Mouse (Mus musculus) liver, embryonic 16.5 days (tissue): Measurements from ENCODE around the gene Ptprb. TPM values are rescaled to one million over a fixed set of nuclear protein-coding genes. Genes with fewer than 3 reads are reported as not detected.

Experiments used
- polyA plus RNA-seq: library from polyadenylated mRNA; unstranded; fragments of >200 nt; fragmentation: Nextera tagmentation; extraction: Ambion mirVana; gene quantifications from 2 replicates; pipeline ENCODE4 v1.2.1, GENCODE M21; 2015

The Ptprb gene
- polyA plus RNA-seq, 1 experiment from 2014 or later: 1.8 TPM

Other genes with a start within 250 kb of the Ptprb start
- gene 4933416C03Rik, start 161.6 kb upstream of the Ptprb start, polyA plus RNA-seq: not detected in 2 replicates
- 0.18 TPM in 1 of 2 replicates, not detected in the other for gene Kcnmb4, start 198.4 kb downstream of the Ptprb start, polyA plus RNA-seq